Mouse (Mus musculus) MEL (cell line): Measurements from ENCODE around the gene Rrp8. TPM values are rescaled to one million over a fixed set of nuclear protein-coding genes. Genes with fewer than 3 reads are reported as not detected.

Source experiments
- DNase-seq: peaks from one replicate; pipeline ENCODE4 v3.0.0; 2011; ENCODE audit warnings: low read depth, low spot score
- H3K27ac ChIP-seq: 2 replicates; pipeline ENCODE4 v1.5.1; 2012; ENCODE audit warnings: low read depth, mild to moderate bottlenecking, control low read depth, low read length, moderate library complexity; ENCODE audit not compliant: control insufficient read depth
- H3K27me3 ChIP-seq, 2 experiments: fragments of 150-350 bp in 1 of 2; sonication (generic) in 1 of 2; 2 replicates each; pipeline ENCODE4 v1.6.1; 2012; ENCODE audit warnings: low read length in 2 of 2, mild to moderate bottlenecking in 2 of 2, improper control_type of control experiment in 1 of 2, moderate library complexity in 1 of 2; ENCODE audit not compliant: insufficient read depth in 2 of 2, control insufficient read depth in 1 of 2
- H3K36me3 ChIP-seq, 2 experiments: 2 replicates each; pipeline ENCODE4 v1.6.1; 2012 to 2014; ENCODE audit warnings: low read length in 2 of 2, improper control_type of control experiment in 1 of 2, inconsistent platforms in 1 of 2, mild to moderate bottlenecking in 1 of 2; ENCODE audit not compliant: insufficient read depth in 2 of 2, control insufficient read depth in 1 of 2
- H3K4me1 ChIP-seq, 2 experiments: fragments of 150-350 bp in 1 of 2; sonication (generic) in 1 of 2; 2 replicates each; pipeline ENCODE4 v1.6.1; 2012; ENCODE audit warnings: low read length in 2 of 2, improper control_type of control experiment in 1 of 2, mild to moderate bottlenecking in 1 of 2; ENCODE audit not compliant: insufficient read depth in 2 of 2, control insufficient read depth in 1 of 2
- H3K4me3 ChIP-seq, 2 experiments: fragments of 150-350 bp in 1 of 2; sonication (generic) in 1 of 2; 2 replicates each; pipeline ENCODE4 v1.5.1; 2012; ENCODE audit warnings: low read depth in 2 of 2, low read length in 2 of 2, mild to moderate bottlenecking in 2 of 2, moderate library complexity in 2 of 2, control low read depth in 1 of 2, improper control_type of control experiment in 1 of 2; ENCODE audit not compliant: control insufficient read depth in 1 of 2, insufficient read depth in 1 of 2
- H3K79me2 ChIP-seq: 2 replicates; pipeline ENCODE4 v1.6.1; 2012; ENCODE audit warnings: mild to moderate bottlenecking, low read length, moderate library complexity; ENCODE audit not compliant: control insufficient read depth, poor library complexity, insufficient read depth
- H3K9ac ChIP-seq: 2 replicates; pipeline ENCODE4 v1.6.1; 2012; ENCODE audit warnings: low read depth, mild to moderate bottlenecking, control low read depth, low read length, moderate library complexity; ENCODE audit not compliant: control insufficient read depth, poor library complexity, severe bottlenecking
- H3K9me3 ChIP-seq: fragments of 150-350 bp; sonication (generic); replicated peaks from 2 replicates; pipeline ENCODE4 v1.6.1; 2012; ENCODE audit warnings: mild to moderate bottlenecking, low read length, improper control_type of control experiment, moderate library complexity; ENCODE audit not compliant: insufficient read depth
- CHD1 ChIP-seq: IDR thresholded peaks from 2 replicates; pipeline ENCODE4 v1.6.1; 2012; ENCODE audit warnings: low read depth, mild to moderate bottlenecking, inconsistent platforms, low read length, improper control_type of control experiment
- CHD2 ChIP-seq: IDR thresholded peaks from 2 replicates; pipeline ENCODE4 v1.6.1; 2011; ENCODE audit warnings: low read length, improper control_type of control experiment
- ELF1 ChIP-seq: IDR thresholded peaks from 2 replicates; pipeline ENCODE4 v1.6.1; 2014; ENCODE audit warnings: low read depth, mild to moderate bottlenecking, inconsistent platforms, low read length, improper control_type of control experiment, moderate library complexity
- EP300 ChIP-seq, 2 experiments: IDR thresholded peaks; 2 replicates each; pipeline ENCODE4 v1.6.1; 2011; ENCODE audit warnings: improper control_type of control experiment in 2 of 2, low read length in 2 of 2, low read depth in 1 of 2, mild to moderate bottlenecking in 1 of 2
- ETS1 ChIP-seq: IDR thresholded peaks from 2 replicates; pipeline ENCODE4 v1.6.1; 2012; ENCODE audit warnings: low read depth, mild to moderate bottlenecking, inconsistent platforms, low read length, improper control_type of control experiment, moderate library complexity
- GABPA ChIP-seq: IDR thresholded peaks from 2 replicates; pipeline ENCODE4 v1.6.1; 2012; ENCODE audit warnings: low read depth, mild to moderate bottlenecking, inconsistent platforms, low read length, improper control_type of control experiment, moderate library complexity
- GATA1 ChIP-seq: IDR thresholded peaks from 2 replicates; pipeline ENCODE4 v1.6.1; 2011; ENCODE audit warnings: low read depth, low read length, improper control_type of control experiment
- JUND ChIP-seq: IDR thresholded peaks from 2 replicates; pipeline ENCODE4 v1.6.1; 2011; ENCODE audit warnings: low read depth, mild to moderate bottlenecking, improper control_type of control experiment, low read length
- MAX ChIP-seq: IDR thresholded peaks from 2 replicates; pipeline ENCODE4 v1.6.1; 2011; ENCODE audit warnings: low read length, improper control_type of control experiment
- MXI1 ChIP-seq: IDR thresholded peaks from 2 replicates; pipeline ENCODE4 v1.6.1; 2011; ENCODE audit warnings: mild to moderate bottlenecking, low read depth, low read length, improper control_type of control experiment
- MYB ChIP-seq: IDR thresholded peaks from 2 replicates; pipeline ENCODE4 v1.6.1; 2011; ENCODE audit warnings: mild to moderate bottlenecking, low read depth, low read length, improper control_type of control experiment
- POLR2A ChIP-seq, 2 experiments: IDR thresholded peaks; 2 replicates each; pipeline ENCODE4 v1.6.1; 2011 to 2012; ENCODE audit warnings: low read length in 2 of 2, mild to moderate bottlenecking in 2 of 2, control low read depth in 1 of 2, improper control_type of control experiment in 1 of 2, low read depth in 1 of 2, moderate library complexity in 1 of 2; ENCODE audit not compliant: control insufficient read depth in 1 of 2, insufficient read depth in 1 of 2, poor library complexity in 1 of 2
- RCOR1 ChIP-seq: IDR thresholded peaks from 2 replicates; pipeline ENCODE4 v1.6.1; 2012; ENCODE audit warnings: low read depth, mild to moderate bottlenecking, inconsistent platforms, low read length, improper control_type of control experiment
- SIN3A ChIP-seq: IDR thresholded peaks from 2 replicates; pipeline ENCODE4 v1.6.1; 2012; ENCODE audit warnings: low read length, improper control_type of control experiment, inconsistent platforms
- SMC3 ChIP-seq: IDR thresholded peaks from 2 replicates; pipeline ENCODE4 v1.6.1; 2011; ENCODE audit warnings: low read depth, low read length, improper control_type of control experiment
- USF1 ChIP-seq: IDR thresholded peaks from 2 replicates; pipeline ENCODE4 v1.6.1; 2014; ENCODE audit warnings: low read depth, mild to moderate bottlenecking, inconsistent platforms, low read length, improper control_type of control experiment, moderate library complexity
- ZC3H11A ChIP-seq: IDR thresholded peaks from 2 replicates; pipeline ENCODE4 v1.6.1; 2012; ENCODE audit warnings: low read depth, mild to moderate bottlenecking, inconsistent platforms, low read length, improper control_type of control experiment
- ZMIZ1 ChIP-seq: IDR thresholded peaks from 2 replicates; pipeline ENCODE4 v1.6.1; 2012; ENCODE audit warnings: low read depth, mild to moderate bottlenecking, inconsistent platforms, low read length, improper control_type of control experiment, moderate library complexity
- polyA plus RNA-seq, 2 experiments: library from polyadenylated mRNA; stranded (reverse) in 1 of 2; unstranded in 1 of 2; fragments of >175 nt in 1 of 2; fragments of >200 nt in 1 of 2; gene quantifications; 2 replicates each; pipeline versions ENCODE4 v1.2.1 to v1.2.4; 2012; ENCODE audit warnings: low replicate concordance in 2 of 2, low read depth in 1 of 2; ENCODE audit not compliant: insufficient read length in 2 of 2, insufficient read depth in 1 of 2, missing spikeins in 1 of 2
- total RNA-seq: library from RNA; depleted of rRNA; stranded (reverse); fragments of 300-350 nt; gene quantifications from 2 replicates; pipeline ENCODE4 v1.2.3, GENCODE M21; 2012

The Rrp8 gene
- total and polyA plus RNA-seq, 3 experiments = 54.2 to 66.9 TPM; not detected in 1

DNA sequence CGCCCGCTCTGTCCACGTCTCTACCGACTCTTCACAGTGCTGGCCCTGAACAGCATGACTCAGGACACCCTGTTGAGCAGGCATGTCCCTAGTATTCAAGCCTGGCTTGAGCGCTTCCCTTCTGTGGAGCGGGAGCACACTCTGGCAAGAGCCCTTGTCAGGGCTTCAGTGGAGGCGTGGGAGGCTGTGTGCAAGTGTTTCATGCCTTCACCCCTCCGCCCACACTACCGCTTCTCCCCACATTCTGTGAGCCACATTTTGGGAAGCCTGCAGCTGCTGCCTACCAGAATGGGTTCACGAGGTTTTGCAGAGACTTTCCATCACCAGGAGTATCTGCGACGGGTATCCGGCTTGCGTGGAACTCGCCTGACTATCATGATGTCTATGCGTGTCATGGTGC lies 34.0 kb downstream of the Rrp8 start:
- no peak for TF ChIP-seq RCOR1
- TF ChIP-seq GABPA = no peak
- no peak for TF ChIP-seq CHD1
- no peak for TF ChIP-seq SMC3
- no peak for TF ChIP-seq ZC3H11A
- no peak for TF ChIP-seq MXI1
- TF ChIP-seq POLR2A (IDR thresholded peaks at IDR 0.05; ENCODE audit: control insufficient read depth in 1 of 2, insufficient read depth in 1 of 2, low read depth in 1 of 2, low read length in 2 of 2, poor library complexity in 1 of 2) = no peak
- TF ChIP-seq ELF1 = no peak
- TF ChIP-seq CHD2 = no peak
- no peak for TF ChIP-seq MAX
- TF ChIP-seq ZMIZ1 = no peak
- TF ChIP-seq SIN3A = no peak
- no peak for TF ChIP-seq JUND
- no peak for TF ChIP-seq MYB
- no peak for DNase-seq
- no peak overlapping the region for H3K4me3 ChIP-seq
- H3K36me3 ChIP-seq = no peaks in the 10 kb centered on the region
- H3K9me3 ChIP-seq = no peaks in the 10 kb centered on the region
- no peaks in the 10 kb centered on the region for H3K27me3 ChIP-seq
- H3K27ac ChIP-seq = no peak overlapping the region
- no peaks in the 10 kb centered on the region for H3K79me2 ChIP-seq
- H3K4me1 ChIP-seq = peaks cover 0 to under 1% of the 10 kb centered on the region in 2 experiments; a peak in 1 of 4 replicates
- H3K9ac ChIP-seq = no peak overlapping the region

DNA sequence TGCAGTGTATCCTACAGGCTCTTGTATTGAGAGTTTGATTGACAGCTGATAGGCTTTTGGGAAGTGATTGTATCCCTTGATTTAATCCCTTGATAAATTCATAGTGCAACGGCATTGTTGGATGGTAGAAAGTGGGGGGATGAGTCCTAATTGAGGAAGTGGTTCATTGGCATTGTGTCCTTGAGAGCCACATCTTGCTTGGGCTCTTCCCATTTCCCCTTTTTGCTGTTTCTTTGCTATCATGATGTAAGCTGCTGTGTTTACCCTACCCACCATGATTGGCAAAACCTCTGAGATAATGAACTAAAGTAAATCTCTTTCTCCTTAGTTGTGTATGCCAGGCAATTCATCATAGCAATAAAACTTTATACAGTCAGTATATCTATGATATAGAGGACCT lies 46.3 kb downstream of the Rrp8 start:
- Histone ChIP-seq H3K4me1 (peaks cover 0 to 8% of the 10 kb centered on the region in 2 experiments; a peak in 1 of 4 replicates), H3K27me3 (no peaks in the 10 kb centered on the region), H3K79me2 (no peaks in the 10 kb centered on the region), H3K27ac (no peak overlapping the region), H3K36me3 (peaks cover 0 to 9% of the 10 kb centered on the region in 2 experiments; a peak in 2 of 4 replicates), H3K9ac (no peak overlapping the region), H3K9me3 (no peaks in the 10 kb centered on the region), H3K4me3 (no peak overlapping the region)
- peak; percentile 71 for DNase-seq
- TF ChIP-seq ZMIZ1 (no peak), GATA1 (peak; percentile 66), ETS1 (0 out of 2 replicates have a peak, but pooled peaks have one; percentile 26), USF1 (no peak), EP300 (IDR thresholded peaks at IDR 0.05; ENCODE audit: low read depth in 1 of 2, low read length in 2 of 2) (peak; percentile 46 to 82; a peak in 3 of 4 replicates), RCOR1 (peak; percentile 69)
